Mouse (Mus musculus): ENCODE data around the gene Olfr46.
"Not testable (repeated sequence)": the region's sequence is repeated elsewhere in the genome, so short reads cannot be mapped to it uniquely, and the experiment has no call there.

The Olfr46 gene

DNA sequence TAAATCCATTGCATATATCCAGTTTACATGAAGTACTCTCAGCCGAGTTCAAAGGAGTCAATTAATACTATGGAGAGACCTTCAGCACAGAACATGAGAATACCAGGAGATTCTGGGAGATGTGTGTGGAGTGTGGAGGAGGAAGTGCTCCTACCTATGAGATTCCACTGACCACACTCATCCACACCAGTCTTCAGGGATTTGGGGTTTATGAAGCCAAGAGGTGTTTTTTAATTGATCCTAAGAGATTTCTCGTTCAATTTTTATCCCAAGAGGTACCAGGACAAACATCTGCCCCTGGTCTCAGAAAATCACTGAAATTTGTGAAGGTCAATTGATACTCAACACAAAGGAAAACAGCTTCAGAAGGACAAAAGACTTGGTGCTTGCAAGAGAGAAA, at the start of gene Olfr46:
Olfr46 (plus strand) TSS at position 301 of the 400 bp plus-strand sequence.
- not testable (repeated sequence) for DNase-seq (ENCODE audit: low read depth, low spot score)

- DNase-seq (ENCODE audit: low read depth, low spot score) = no peak
Measured at GRCm38 (mm10) chr7:140567586-140567985, 33.5 kb upstream of the Olfr46 start, which contains the start of gene Olfr538. TSS of gene Olfr538 (plus strand) at chr7:140567886.

DNA sequence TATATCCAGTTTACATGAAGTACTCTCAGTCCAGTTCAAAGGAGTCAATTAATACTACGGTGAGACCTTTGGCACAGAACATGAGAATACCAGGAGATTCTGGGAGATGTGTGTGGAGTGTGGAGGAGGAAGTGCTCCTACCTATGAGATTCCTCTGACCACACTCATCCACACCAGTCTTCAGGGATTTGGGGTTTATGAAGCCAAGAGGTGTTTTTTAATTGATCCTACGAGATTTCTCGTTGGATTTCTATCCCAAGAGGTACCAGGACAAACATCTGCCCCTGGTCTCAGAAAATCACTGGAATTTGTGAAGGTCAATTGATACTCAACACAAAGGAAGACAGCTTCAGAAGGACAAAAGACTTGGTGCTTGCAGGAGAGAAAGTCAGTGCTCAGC, 27.6 kb downstream of the Olfr46 start, which contains the start of gene Olfr61:
Olfr61 (plus strand) TSS at position 301 of the 400 bp plus-strand sequence.
- not testable (repeated sequence) for DNase-seq (ENCODE audit: low read depth, low spot score)

DNA sequence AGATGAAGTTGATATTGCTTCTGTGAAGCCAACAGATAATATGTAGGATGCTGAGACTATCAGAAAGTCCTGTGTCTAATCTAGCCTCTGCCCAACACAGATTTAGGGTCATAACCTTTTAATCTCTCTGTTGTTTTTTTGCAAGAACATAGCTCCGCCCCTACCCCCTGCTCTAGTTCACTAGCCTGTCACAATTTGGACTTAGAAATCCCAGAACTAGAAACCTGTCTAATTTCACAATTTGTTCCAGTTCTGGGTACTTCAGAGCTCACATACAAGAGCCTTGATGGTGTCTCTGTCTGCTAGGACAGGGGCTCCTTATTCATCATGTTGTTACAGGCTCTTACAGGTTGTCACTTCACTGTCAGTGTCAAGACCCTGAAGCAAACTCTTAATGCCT, 29.5 kb downstream of the Olfr46 start:
- no peak for DNase-seq (ENCODE audit: low read depth, low spot score)

- no peak for DNase-seq (ENCODE audit: low read depth, low spot score)
Measured at GRCm38 (mm10) chr7:140646152-140646551, 45.1 kb downstream of the Olfr46 start, which contains the start of gene Olfr53. TSS of gene Olfr53 (plus strand) at chr7:140646452.

GRCm38 (mm10) chr7:140659630-140660029, 58.6 kb downstream of the Olfr46 start, which contains the start of gene Olfr539:
TSS of gene Olfr539 (plus strand) at chr7:140659930.
- no peak for DNase-seq (ENCODE audit: low read depth, low spot score)
